Mouse (Mus musculus): ENCODE results near the gene Chrna9.

Gene Chrna9

GRCm38 (mm10) chr5:65919326-65919725 lies 15.4 kb upstream of the Chrna9 start:
- DNase-seq (ENCODE audit: low read depth, low spot score), result no peak

DNA sequence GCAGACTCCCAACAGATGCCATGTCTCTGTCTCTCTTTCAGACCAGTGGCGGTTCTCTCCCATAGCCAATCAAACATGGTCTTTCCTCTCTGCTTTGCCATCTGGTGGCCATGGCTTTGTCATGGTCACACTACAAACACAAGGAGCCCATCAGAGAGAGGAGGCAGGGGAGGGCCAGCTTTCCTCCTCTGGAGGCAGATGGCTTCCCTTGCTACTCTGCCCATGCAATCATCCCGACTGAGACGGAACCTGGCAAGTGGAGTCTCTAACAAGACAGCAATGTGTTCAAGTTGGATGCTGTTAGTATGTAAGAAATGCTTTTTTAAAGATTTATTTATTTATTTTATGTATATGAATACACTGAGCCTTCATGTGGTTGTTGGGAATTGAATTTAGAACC lies 14.8 kb upstream of the Chrna9 start:
- no peak for DNase-seq (ENCODE audit: low read depth, low spot score)

DNA sequence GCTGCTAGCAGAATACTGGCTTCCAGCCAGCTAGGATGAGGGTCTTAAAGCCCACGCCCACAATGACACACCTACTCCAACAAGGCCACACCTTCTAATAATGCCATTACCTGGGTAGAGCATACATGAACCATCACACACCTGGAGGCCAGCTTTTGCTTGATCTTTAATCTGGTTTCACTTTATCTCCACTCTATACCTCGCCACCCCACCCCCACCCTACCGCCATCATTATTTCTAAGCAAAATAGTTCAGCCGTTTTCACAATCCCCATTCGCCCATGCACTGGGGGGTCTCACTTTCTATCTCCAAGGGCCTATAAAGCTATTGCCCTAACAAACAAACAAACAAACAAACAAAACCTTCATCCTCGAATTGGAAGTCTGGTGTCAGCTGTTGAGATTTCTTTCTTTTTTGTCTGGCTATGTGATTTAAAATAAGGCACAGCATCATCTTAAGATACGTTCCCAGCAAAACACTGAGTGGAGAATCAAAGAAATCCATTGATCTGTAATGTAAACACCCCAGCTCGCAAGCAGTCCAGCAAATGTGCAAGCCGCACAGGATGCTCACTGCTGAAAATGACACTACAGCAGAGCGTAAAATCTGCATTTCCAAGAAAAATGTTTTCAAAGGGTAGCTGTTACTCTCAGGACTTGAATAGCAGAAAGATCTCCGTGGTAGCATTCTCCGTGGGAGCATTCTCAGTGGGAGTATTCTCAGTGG lies 13.9 kb upstream of the Chrna9 start:
- no peak for DNase-seq (ENCODE audit: low read depth, low spot score)

DNA sequence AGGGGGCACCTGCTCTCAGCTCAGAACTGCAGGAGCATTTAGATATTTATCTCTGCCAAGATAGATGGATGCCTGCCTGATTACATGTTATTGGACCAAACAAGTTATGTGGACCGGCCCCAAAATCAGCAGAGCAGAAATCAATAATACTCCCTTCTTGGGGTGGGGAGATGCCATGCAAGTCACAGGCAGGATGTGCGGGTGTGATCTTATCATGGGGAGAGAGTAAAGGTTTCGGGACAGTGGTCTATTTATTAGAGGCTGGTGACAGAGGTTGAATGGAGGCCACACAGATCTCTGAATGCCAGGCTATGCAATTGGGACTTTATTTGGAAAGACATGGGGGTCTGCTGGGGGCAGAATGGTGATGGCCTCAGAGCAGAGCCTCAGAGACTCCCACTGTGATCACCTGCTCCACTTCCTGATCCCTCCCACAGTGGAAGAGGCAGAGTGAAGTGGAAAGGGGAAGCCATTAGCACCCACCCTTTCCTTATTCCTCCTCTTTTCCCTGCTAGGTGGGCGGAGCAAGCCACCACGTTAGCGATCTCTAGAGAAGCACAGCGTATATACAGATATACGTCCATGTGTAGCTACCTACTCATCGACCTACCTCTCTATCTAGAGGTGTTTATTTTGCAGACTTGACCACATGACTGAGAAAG lies 13.1 kb upstream of the Chrna9 start:
- DNase-seq (ENCODE audit: low read depth, low spot score), result no peak

GRCm38 (mm10) chr5:65926666-65927065 lies 8.1 kb upstream of the Chrna9 start:
- no peak for DNase-seq (ENCODE audit: low read depth, low spot score)

GRCm38 (mm10) chr5:65929162-65929561 lies 5.6 kb upstream of the Chrna9 start:
- no peak for DNase-seq (ENCODE audit: low read depth, low spot score)

DNA sequence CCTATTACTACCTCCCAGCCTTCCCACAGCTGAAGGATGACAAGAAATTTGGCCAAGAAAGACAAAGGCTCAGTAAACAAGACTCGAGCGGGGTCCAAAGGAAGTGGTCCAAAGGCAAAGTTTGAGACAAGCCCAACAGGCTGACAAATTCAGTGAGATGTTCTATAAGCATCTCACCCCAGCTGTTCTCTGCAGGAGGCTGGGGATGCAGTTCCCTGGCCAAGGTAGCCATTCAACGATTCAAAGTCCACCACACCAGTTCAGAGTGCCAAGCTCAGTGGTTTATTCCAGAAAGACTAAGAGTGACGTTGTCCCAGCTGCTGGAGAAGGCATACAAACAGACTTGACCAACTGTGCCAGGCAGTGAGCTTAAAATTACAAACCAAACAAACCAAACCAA lies 4.5 kb upstream of the Chrna9 start:
- no peak for DNase-seq (ENCODE audit: low read depth, low spot score)

DNA sequence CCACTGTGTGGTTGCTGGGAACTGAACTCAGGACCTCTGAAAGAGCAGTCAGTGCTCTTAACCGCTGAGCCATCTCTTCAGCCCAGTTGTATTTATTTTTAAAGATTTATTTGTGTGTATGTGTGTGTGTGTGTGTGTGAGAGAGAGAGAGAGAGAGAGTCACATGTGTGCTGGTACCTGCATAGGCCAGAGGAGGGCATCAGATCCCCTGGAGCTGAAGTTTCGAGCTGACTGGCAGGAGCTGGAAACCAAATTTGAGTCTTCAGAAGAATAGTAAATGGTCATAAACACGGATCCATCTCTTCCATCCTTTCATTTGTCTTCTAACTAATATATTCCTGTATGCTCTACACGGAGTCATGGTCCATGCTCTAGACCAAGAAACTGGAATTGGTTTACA lies 1.5 kb upstream of the Chrna9 start:
- DNase-seq (ENCODE audit: low read depth, low spot score), result no peak

- DNase-seq (ENCODE audit: low read depth, low spot score), result no peak
Measured at GRCm38 (mm10) chr5:65933764-65934163, 957 bp upstream of the Chrna9 start.

- DNase-seq (ENCODE audit: low read depth, low spot score), result no peak
Measured at GRCm38 (mm10) chr5:65937011-65937726, 2.4 kb downstream of the Chrna9 start.

GRCm38 (mm10) chr5:65937998-65938715 lies 3.4 kb downstream of the Chrna9 start:
- peak; percentile 92 for DNase-seq (ENCODE audit: low read depth, low spot score)

- no peak for DNase-seq (ENCODE audit: low read depth, low spot score)
Measured at GRCm38 (mm10) chr5:65941145-65941544, 6.4 kb downstream of the Chrna9 start.

GRCm38 (mm10) chr5:65949822-65950221 lies 15.1 kb downstream of the Chrna9 start:
- DNase-seq (ENCODE audit: low read depth, low spot score), result no peak

DNA sequence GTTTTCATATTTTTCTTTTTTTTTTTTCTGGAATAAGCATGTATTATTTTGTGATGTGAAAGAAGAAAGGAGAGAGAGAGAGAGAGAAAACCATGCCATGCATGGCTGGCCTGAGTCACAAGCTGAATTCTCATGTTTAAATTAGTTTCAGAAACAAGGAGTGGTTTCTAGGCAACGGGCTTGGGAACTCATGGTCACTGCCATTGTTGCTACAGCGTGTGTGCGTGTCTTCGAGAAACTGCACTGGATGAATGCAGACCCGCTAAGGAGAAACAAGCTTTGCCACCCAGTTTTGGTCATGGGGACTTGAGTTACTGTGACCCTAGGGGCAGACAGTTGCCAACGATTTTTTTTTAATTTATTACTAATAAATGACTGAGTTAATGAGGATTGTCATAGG lies 15.5 kb downstream of the Chrna9 start:
- DNase-seq (ENCODE audit: low read depth, low spot score), result peak; percentile 23

GRCm38 (mm10) chr5:65950679-65951512 lies 16.2 kb downstream of the Chrna9 start:
- DNase-seq (ENCODE audit: low read depth, low spot score), result peak; percentile 80

DNA sequence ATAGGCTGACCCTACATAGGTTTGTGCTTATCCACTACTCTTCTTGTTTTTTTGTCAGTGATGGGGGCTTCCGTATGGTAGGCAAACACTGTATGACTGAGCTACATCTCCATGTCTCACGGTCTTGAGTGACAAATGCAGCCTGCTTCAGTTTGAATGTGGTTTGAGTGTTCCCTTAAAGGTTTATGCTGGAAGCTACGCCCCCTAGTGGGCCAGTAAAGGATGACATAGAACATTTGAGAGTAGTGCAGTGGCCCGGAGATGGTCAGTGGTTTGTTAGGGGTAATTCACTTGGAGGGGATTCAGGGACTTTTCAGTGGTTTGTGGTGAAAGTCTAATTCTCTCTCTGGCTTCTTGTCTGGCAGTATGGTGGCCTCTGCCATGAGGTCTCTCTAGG lies 16.8 kb downstream of the Chrna9 start:
- DNase-seq (ENCODE audit: low read depth, low spot score), result peak; percentile 87

- no peak for DNase-seq (ENCODE audit: low read depth, low spot score)
Measured at GRCm38 (mm10) chr5:65954130-65955080, 19.7 kb downstream of the Chrna9 start.

DNA sequence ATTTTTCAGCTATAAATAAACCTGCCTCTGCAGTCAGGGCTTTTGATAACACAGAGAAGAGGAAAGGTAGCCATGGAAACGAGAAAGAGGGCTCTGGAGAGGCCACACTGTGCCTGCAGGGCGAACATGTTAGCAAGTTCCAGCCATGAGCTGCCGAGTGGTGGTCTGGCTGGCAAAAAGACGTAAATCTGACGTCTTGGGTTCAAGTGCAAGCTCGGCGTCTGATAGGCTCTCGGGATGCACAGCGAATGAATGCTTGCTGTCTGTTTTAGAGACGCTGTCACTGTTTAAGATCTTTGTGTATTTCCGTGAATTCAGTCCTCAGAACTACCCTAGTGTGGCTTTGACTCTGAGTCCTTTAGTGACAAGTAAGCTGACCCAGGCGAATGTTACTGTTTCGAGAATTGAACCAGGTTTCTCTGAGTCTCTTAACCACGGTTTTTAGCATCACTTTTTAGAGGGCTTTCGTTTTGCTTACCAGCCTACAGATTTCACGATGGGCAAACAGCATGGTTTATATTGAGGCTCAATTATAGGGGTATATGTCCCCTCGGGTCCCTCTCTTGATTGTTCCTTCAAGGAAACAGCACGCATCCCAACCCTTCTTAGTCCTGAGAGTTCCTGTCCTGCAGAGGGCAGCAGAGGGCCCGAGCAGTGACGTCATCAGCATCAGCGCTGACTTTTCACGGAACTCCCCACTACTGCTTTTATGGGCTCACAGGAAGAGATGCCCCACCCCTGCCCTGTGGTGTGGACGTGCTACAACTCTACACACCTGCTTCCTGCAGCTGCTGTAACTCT lies 20.8 kb downstream of the Chrna9 start:
- peak; percentile 94 for DNase-seq (ENCODE audit: low read depth, low spot score)

Data from ZHBTc4 (cell line).